Mouse (Mus musculus) thymus, adult 18-20 months (tissue): ENCODE measurements around the gene Nkx2-4.
A peak's percentile ranks its signal among the peaks of the same experiment; 100 is the strongest.

Experiments used
- DNase-seq, 2 experiments: peaks; one replicate each; pipeline ENCODE4 v3.0.0; 2022; ENCODE audit warnings: mixed read lengths in 2 of 2

Gene Nkx2-4

DNA sequence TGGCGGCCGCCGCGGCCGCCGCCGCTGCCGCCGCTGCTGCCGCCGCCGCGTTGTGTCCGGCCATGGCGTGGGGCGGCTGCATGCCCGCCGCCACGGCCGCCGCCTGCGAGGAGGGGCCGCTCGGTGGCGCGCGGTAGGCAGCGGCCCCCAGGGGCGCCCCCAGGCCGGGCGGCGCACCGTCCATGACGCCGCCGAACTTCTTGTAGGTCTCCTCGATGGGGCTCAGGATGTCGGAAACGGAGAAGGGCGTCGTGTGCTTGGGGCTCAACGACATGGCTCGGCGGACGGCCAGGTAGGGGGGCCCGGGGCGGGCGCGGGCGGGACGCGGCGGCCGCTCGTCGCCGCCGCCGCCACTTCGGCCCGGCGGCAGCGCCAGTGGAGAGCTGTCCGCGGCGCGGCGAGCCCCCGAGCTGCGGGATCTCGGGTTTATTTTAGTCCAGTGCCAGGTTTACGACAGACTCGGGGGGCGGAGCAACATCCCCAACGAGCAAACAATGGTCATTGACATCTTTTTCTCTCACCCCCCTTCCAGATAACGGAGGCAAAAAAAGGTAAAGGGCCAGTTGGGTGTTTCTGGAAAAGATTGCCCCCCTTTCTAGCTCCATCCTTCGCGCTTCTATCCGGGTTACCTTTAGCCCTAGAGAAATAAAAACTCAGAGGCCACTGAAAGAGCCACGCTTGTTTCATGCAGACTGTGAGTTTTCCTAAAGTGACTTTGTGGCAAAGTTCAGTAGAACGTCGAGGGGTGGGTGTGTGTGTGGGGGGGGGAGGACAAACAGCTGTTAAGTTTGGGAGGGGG, at the start of gene Nkx2-4:
Gene Nkx2-4, minus strand, starts transcription at position 374 of the 799 bp plus-strand sequence.
- DNase-seq: no peak

DNA sequence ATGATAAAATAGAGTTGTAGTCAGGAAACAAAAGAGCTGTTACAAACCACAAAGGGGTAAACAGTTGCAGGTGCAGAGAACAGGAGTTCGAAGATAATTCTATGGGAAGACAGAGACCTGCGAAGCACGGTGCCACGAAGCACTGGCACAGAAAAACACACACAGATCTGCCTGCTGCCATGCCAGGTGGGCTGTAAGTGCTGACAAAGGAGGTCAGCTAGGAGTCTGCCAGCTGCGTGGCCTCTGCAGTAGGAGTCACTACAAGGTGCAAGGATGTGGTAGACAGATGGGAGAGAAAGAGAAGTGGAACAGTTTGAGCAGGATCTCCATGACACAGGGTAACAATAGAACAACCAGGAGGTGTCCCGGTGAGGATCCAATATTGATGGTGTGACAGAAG, 42.1 kb upstream of the Nkx2-4 start:
- DNase-seq: peak; percentile 46 to 69

DNA sequence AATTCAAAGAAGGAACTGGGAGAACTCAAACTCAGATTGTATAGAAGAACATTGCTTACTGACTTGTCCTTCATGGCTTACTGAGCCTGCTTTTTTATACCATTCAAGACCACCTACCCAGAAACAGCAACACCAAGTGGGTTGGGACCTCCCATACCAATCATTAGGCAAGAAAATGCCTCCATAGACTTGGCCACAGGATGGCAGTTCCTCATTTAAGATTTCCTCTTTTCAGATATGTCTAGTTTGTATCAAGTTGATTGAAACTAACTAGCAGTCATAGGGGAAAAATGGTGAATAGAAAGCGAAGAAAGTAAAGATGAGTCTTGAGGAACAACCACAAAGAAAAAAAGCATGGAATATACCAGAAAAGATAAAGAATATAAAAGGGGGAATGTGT, 34.5 kb upstream of the Nkx2-4 start:
- no peak for DNase-seq

GRCm38 (mm10) chr2:147086441-147086840, 1.2 kb upstream of the Nkx2-4 start:
- no peak for DNase-seq

DNA sequence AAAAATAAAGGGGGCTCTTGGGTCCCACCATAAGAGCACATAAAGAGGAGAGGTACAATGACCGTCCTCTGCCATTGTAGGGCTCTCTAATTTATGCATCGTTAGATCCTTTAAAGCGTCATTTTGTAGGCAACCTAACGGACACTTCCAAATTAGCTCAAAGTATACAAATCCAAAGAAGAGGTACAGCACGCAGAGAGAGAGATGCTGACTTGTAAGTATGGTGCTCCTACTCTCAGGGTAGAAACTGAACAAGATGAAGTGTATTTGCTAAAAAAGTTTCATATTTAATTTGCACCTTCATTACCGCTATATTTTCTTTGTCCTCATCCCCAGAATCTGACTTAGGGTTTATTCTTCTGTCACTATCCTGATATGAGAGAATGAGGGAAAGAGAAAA, 692 bp upstream of the Nkx2-4 start:
- no peak for DNase-seq

- no peak for DNase-seq
Observed at GRCm38 (mm10) chr2:147084366-147085071, 726 bp downstream of the Nkx2-4 start.

DNA sequence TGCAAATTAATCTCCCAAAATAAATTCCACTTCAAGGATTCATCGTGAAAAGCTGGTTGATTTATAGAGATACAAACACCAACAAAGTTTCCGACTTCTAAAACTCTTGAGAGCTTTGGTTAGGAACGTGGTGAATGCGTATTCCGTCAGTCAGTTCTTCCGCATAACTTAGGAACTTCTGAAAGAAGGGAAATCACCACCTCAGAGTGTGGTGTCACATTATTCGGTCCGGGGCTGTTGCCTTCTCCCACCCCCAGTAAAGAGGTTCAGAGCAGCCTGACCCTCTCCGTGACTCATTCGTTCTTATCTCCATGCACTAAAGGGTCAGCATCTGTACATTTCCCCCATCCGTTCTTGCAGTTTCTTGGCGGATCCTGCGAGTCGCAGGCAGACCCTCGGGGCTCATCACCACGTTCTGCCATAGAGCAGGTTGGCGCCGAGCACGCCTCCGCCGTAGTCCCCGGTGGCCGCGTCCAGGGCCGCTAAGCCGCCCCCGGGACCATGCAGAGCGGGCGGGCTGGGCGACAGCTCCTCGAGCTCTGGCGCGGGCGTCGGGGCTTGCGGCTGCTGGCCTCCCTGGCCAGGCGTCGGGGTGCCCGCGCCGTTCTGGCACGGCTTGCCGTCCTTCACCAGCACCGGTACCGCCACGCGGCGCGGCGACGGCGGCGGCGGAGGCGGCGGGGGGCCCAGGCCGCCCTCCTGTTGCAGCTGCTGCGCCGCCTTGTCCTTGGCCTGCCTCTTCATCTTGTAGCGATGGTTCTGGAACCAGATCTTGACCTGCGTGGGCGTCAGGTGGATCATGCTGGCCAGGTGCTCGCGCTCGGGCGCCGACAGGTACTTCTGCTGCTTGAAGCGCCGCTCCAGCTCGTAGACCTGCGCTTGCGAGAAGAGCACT, 1.5 kb downstream of the Nkx2-4 start:
- peak in 1 of 2 experiments; percentile 2 for DNase-seq

- no peak for DNase-seq
Observed at GRCm38 (mm10) chr2:147082391-147082790, 2.9 kb downstream of the Nkx2-4 start.

GRCm38 (mm10) chr2:147074399-147074798, 10.8 kb downstream of the Nkx2-4 start:
- no peak for DNase-seq

DNA sequence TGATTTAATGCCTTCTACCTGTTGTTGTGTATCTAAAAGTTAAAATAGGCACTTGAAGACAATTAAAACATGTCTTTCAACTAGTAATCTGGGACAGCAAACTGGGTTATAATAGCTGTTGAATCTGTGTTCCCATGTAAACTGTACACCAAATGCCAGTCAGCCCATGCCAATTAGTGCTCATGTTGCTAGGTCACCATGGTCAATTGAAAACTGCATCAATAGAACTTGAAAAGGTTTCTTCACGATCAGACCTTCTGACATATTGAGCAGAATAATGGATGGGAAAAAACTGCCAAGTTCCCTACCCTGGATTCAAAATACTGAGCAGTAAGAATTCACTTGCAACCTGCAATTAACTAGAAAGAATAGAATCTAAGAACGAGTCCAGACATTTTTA, 11.3 kb downstream of the Nkx2-4 start:
- no peak for DNase-seq

GRCm38 (mm10) chr2:147070305-147070704, 14.9 kb downstream of the Nkx2-4 start:
- no peak for DNase-seq

DNA sequence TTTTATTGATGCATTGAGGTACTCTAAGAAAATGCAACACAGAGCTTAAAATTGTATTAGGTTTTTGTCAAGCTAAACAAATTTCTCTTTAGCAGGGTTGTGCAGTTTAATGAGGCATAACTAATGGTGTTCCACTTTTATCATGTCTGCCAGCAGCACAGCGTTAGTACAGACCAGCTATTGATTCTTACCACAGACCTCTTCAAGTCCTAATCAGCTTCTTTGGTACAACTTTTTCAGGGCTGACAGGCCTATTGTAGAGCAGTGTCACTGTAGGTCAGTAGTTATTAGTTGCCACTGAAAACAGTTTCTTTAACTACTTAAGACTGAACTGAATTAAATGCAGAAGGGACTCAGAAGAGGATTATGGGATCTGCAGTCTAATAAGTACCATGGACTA, 16.2 kb downstream of the Nkx2-4 start:
- no peak for DNase-seq

DNA sequence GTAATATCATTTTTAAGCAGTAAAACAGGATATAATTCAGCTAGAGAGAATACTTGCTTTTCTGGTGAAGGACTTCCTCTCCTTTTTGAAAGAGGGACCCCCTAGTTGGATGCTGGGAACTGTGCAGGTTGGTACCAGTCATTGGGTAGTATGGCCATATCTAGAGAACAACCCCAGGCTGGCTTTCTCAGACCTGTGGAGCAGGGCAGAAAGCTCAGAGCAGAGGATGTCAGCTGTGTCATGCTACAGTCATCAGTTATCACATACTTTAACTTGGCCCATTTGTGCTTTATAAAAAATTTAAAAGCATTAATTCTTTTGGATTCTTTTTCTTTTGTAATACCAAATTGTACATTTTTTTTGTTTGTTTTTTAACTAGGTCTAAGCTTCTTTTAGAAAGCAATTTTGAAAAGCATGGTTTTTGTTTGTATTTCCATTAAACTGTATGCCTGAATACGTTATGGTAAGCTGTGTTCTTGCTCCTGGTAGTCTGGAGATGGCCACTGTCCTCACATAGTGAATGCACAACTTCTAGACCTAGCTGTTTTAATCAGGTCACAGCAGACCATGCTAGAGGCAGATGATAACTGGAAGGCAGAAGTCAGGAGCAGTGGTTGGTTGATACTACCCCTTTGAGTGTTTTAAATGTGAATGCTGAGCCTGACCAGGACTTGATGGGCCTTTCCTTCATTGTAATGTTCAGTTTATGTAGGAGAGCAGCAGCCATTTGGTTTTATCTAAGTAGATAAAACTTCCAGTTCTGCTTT, 17.6 kb downstream of the Nkx2-4 start:
- DNase-seq: no peak

DNA sequence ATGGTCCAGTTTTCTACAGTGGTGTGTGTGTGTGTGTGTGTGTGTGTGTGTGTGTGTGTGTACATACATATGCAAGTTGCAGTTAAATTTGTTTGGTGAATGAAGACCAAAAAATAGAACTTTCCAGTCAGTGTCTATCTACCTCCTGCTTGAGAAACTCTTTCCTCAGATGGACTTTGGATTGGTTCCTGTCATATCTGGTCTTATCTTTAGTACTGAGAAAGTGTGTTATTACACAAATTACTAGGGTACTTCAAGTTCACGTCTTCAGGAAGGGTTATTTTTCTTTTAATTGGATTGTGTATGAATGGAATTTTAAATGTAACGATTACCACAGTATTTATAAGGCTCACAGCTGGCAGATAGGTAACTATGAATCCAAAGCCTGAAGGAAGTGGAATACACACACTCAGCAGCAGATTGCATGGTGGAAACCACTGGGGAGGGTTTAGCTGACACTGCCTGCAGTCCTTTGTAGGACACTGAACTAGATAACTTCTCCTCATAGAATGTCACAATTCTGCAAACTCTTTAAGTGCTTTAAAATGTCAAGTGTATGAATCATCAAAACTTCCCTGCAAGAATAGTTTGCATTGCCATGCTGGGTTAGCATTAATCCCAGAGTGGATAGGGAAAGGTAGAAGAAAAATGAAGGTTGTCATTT, 31.9 kb downstream of the Nkx2-4 start:
- DNase-seq: no peak

DNA sequence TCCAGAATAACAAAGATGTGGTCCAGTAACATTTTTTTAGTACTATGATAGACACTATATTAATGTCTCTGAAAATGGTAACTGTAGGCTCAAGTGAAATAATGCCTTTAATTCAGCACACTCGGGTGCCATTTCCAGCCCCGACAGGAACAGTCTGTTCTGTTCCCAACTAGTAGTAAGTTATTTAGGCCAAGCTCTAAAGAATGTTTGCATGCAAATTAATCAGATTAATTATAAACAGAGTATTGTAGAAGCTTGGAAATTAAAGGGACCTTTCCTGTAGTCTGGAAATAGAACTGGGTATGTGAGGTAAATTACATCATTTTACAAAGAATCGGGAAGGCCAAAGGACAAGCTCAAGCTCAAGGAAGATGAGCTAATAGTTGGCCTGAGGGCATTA, 38.2 kb downstream of the Nkx2-4 start:
- DNase-seq: no peak

GRCm38 (mm10) chr2:147035864-147036263, 49.4 kb downstream of the Nkx2-4 start:
- DNase-seq: no peak
